Mouse (Mus musculus) heart, postnatal 0 days (tissue): Measurements from ENCODE around the gene Adh4. TPM values are rescaled to one million over a fixed set of nuclear protein-coding genes. Genes with fewer than 3 reads are reported as not detected.
"Not testable (repeated sequence)": the region's sequence is repeated elsewhere in the genome, so short reads cannot be mapped to it uniquely, and the experiment has no call there.

Experiments used
- ATAC-seq: fragments of 200-750 bp; cut with Nextera tagmentation; 2 replicates; pipeline ENCODE4 v1.8.0; 2017; ENCODE audit warnings: low read depth, moderate number of reproducible peaks, moderate library complexity; ENCODE audit not compliant: insufficient read depth
- DNase-seq: peaks from one replicate; pipeline ENCODE4 v3.0.0-alpha.2; 2016; ENCODE audit warnings: low spot score
- H3K27ac ChIP-seq: fragments of 300-500 bp; sonication (generic); 2 replicates; pipeline ENCODE4 v1.5.1; 2014; ENCODE audit warnings: low read depth, mild to moderate bottlenecking
- H3K27me3 ChIP-seq: fragments of 300-500 bp; sonication (generic); 2 replicates; pipeline ENCODE4 v1.6.1; 2014; ENCODE audit warnings: low read length, mixed read lengths; ENCODE audit not compliant: control insufficient read depth, insufficient read depth
- H3K36me3 ChIP-seq: fragments of 300-500 bp; sonication (generic); replicated peaks from 2 replicates; pipeline ENCODE4 v1.6.1; 2014; ENCODE audit warnings: low read length, mixed read lengths; ENCODE audit not compliant: control insufficient read depth, insufficient read depth
- H3K4me1 ChIP-seq: fragments of 300-500 bp; sonication (generic); 2 replicates; pipeline ENCODE4 v1.6.1; 2014; ENCODE audit warnings: antibody characterized with exemption; ENCODE audit not compliant: control insufficient read depth, insufficient read depth
- H3K4me2 ChIP-seq: fragments of 300-500 bp; sonication (generic); 2 replicates; pipeline ENCODE4 v1.6.1; 2014; ENCODE audit warnings: low read depth, mild to moderate bottlenecking, low read length, moderate library complexity
- H3K4me3 ChIP-seq: fragments of 300-500 bp; sonication (generic); 2 replicates; pipeline ENCODE4 v1.5.1; 2014; ENCODE audit warnings: low read depth, low read length
- H3K9ac ChIP-seq: fragments of 300-500 bp; sonication (generic); replicated peaks from 2 replicates; pipeline ENCODE4 v1.6.1; 2014; ENCODE audit warnings: low read depth, low read length, mixed read lengths
- H3K9me3 ChIP-seq: fragments of 300-500 bp; sonication (generic); replicated peaks from 2 replicates; pipeline ENCODE4 v1.6.1; 2016; ENCODE audit warnings: low read length; ENCODE audit not compliant: control insufficient read depth
- CTCF ChIP-seq: IDR thresholded peaks from 2 replicates; pipeline ENCODE4 v1.5.1; 2016; ENCODE audit warnings: antibody characterized with exemption, control low read depth, low read depth
- EP300 ChIP-seq: IDR thresholded peaks from 2 replicates; pipeline ENCODE4 v1.6.1; 2016; ENCODE audit warnings: antibody characterized with exemption, low read depth
- WGBS: fragments of 180-500 bp; shearing (Covaris S2); extraction: QIAGEN DNeasy Blood & Tissue Kit; methylation state at CpG from one replicate; pipeline ENCODE4 v1.1.7; 2014; 5-methylcytosine and 5-hydroxymethylcytosine counted together
- polyA plus RNA-seq: library from polyadenylated mRNA; unstranded; fragments of >200 nt; fragmentation: Nextera tagmentation; extraction: Ambion mirVana; gene quantifications from 2 replicates; pipeline ENCODE4 v1.2.1, GENCODE M21; 2015
- total RNA-seq: library from RNA; depleted of rRNA; stranded (reverse); fragments of >200 nt; gene quantifications from 2 replicates; pipeline ENCODE4 v1.2.3, GENCODE M21; 2014; ENCODE audit warnings: low replicate concordance; rRNA removed

Adh4 gene
- total RNA-seq (not detected in 2 replicates), polyA plus RNA-seq (not detected in 2 replicates)

GRCm38 (mm10) chr3:138415121-138415690, at the start of gene Adh4:
TSS of gene Adh4 (plus strand) at chr3:138415466.
- TF ChIP-seq CTCF (no peak), EP300 (no peak)
- no peak for DNase-seq
- H3K9me3 ChIP-seq, result no peaks in the 10 kb centered on the region
- H3K27me3 ChIP-seq, result no peaks in the 10 kb centered on the region
- H3K4me1 ChIP-seq, result no peaks in the 10 kb centered on the region
- 81% methylated on average over 6 of the region's 6 CpGs for WGBS
- no peak for ATAC-seq
- H3K36me3 ChIP-seq, result no peaks in the 10 kb centered on the region
- no peak within 1 kb of the TSS for H3K27ac ChIP-seq
- H3K9ac ChIP-seq, result no peak within 1 kb of the TSS
- no peak within 1 kb of the TSS for H3K4me3 ChIP-seq
- H3K4me2 ChIP-seq, result no peak within 1 kb of the TSS

- WGBS, result 80% methylated on average over 2 of the region's 2 CpGs
- H3K27ac ChIP-seq, result no peak overlapping the region
- H3K4me3 ChIP-seq, result no peak overlapping the region
- H3K9me3 ChIP-seq, result no peaks in the 10 kb centered on the region
- no peak for ATAC-seq
- no peaks in the 10 kb centered on the region for H3K4me1 ChIP-seq
- no peak for DNase-seq
- H3K36me3 ChIP-seq, result no peaks in the 10 kb centered on the region
- no peaks in the 10 kb centered on the region for H3K27me3 ChIP-seq
- H3K9ac ChIP-seq, result no peak overlapping the region
- H3K4me2 ChIP-seq, result no peak overlapping the region
- TF ChIP-seq CTCF, result no peak
Measured at GRCm38 (mm10) chr3:138366181-138366580, 49.1 kb upstream of the Adh4 start.

DNA sequence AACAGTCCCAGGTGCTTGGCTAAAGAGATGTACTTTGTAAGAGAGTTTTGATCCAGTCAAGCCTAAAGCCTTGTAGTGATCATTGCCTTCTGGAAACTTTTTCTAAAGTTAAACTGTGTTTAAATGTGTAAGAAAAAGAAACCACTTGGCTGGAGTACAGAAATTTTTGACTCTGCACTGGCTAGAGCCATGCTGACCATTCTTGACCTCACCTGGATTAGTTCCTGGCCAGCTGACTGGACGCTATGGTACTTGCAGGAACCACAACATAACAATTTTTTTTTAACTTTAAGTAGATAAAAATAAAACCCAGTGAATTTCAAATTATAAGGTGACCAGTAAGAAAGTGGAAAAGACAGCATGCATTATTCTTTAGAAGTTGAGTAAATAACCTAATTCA, 45.7 kb upstream of the Adh4 start:
- no peak for DNase-seq
- no peak overlapping the region for H3K4me2 ChIP-seq
- WGBS, result 74% methylated on average over 1 of the region's 1 CpGs
- H3K4me3 ChIP-seq, result no peak overlapping the region
- no peaks in the 10 kb centered on the region for H3K27me3 ChIP-seq
- no peak overlapping the region for H3K27ac ChIP-seq
- ATAC-seq, result no peak
- H3K36me3 ChIP-seq, result no peaks in the 10 kb centered on the region
- H3K9me3 ChIP-seq, result no peaks in the 10 kb centered on the region
- H3K4me1 ChIP-seq, result no peaks in the 10 kb centered on the region
- H3K9ac ChIP-seq, result no peak overlapping the region
- TF ChIP-seq CTCF (no peak), EP300 (no peak)

DNA sequence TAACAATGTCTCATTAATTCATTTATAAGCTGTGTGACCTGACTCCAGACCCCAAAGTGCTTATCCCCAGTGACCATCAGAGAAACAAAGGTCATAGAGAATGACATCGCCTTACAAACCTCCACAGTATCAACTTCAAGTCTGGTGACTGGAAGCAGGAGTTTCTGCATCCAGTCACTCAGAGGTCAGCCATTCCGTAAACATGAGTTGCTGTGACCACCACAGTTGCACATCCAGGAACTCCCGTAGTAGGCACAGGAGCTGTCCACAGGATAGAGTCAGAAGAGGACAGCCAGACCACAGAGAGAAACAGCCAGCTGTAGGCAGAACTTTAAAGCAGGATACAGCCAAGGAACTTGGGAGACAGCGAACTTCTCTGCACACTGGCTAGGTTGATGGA, 45.0 kb upstream of the Adh4 start:
- 43% methylated on average over 4 of the region's 4 CpGs for WGBS
- not testable (repeated sequence) for H3K9ac ChIP-seq, H3K9me3 ChIP-seq, H3K4me1 ChIP-seq, H3K4me3 ChIP-seq, H3K36me3 ChIP-seq, H3K27ac ChIP-seq, H3K27me3 ChIP-seq, ATAC-seq, DNase-seq, H3K4me2 ChIP-seq

DNA sequence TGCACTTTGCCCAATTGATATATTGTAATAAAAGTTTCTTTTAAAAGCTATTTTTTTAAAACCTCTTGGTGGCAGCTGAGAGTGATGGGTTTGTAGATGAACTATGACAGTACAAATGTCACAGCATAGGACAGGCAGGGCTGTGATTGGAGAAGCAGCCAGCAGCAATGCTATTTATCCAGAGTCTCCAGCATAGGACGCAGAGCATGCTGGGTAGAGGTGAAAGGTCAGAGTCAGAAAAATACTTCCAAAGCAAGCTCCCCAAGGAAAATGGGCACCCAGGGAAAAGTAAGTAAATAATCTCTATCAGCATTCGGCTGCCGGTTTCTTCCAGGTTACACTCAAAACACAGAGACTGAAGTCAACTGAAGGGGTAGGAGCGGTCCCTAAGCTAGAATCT, 41.3 kb upstream of the Adh4 start:
- no peak for ATAC-seq
- Histone ChIP-seq H3K36me3 (no peaks in the 10 kb centered on the region), H3K4me3 (no peak overlapping the region), H3K27ac (no peak overlapping the region), H3K9ac (no peak overlapping the region), H3K4me1 (no peaks in the 10 kb centered on the region), H3K27me3 (no peaks in the 10 kb centered on the region), H3K4me2 (no peak overlapping the region), H3K9me3 (no peaks in the 10 kb centered on the region; the same call in 1 of the 2 replicates)
- whole genome bisulfite sequencing, result 87% methylated on average over 4 of the region's 4 CpGs
- TF ChIP-seq CTCF (no peak), EP300 (no peak)
- DNase-seq, result no peak

- WGBS, result 81% methylated on average over 2 of the region's 2 CpGs
- no peak for ATAC-seq
- no peak for DNase-seq
- peaks cover 5% of the 10 kb centered on the region; the same call in 1 of the 2 replicates for H3K9me3 ChIP-seq
- H3K4me3 ChIP-seq, result no peak overlapping the region
- no peaks in the 10 kb centered on the region for H3K27me3 ChIP-seq
- no peaks in the 10 kb centered on the region for H3K4me1 ChIP-seq
- H3K4me2 ChIP-seq, result no peak overlapping the region
- TF ChIP-seq CTCF, result no peak
- no peak for TF ChIP-seq EP300
- no peaks in the 10 kb centered on the region for H3K36me3 ChIP-seq
- no peak overlapping the region for H3K27ac ChIP-seq
- H3K9ac ChIP-seq, result no peak overlapping the region
Measured at GRCm38 (mm10) chr3:138375148-138375547, 40.1 kb upstream of the Adh4 start.
